Mouse (Mus musculus) cerebellum, adult 18-20 months (tissue): ENCODE measurements around the gene Cped1.
"Not testable (repeated sequence)": the region's sequence is repeated elsewhere in the genome, so short reads cannot be mapped to it uniquely, and the experiment has no call there.

ENCODE experiments used
- DNase-seq, 2 experiments: peaks; one replicate each; pipeline ENCODE4 v3.0.0; 2021

The Cped1 gene

DNA sequence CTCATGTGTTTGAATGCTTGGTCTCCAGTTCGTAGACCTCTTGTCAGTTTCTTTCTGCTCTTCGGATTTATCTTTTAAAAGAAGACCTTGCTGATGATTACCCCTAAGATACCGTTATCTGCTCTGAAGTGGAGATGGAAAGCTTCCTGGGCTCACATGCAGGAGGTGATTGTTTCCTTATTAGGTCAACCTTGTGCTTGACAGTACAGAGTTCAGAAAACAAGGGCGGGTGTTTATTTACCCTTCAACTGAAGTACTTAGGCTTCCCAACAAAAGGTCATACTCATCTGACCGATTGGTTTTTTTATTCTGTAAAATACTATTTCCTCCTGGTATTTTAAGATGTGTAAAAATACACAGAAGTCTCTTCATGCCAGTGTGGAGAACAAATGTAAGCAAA is 106.1 kb downstream of the Cped1 start:
- DNase-seq = no peak

- no peak for DNase-seq
Observed at GRCm38 (mm10) chr6:22093792-22094191, 108.1 kb downstream of the Cped1 start.

- DNase-seq = peak; percentile 14 to 23
Observed at GRCm38 (mm10) chr6:22097709-22098108, 112.0 kb downstream of the Cped1 start.

DNA sequence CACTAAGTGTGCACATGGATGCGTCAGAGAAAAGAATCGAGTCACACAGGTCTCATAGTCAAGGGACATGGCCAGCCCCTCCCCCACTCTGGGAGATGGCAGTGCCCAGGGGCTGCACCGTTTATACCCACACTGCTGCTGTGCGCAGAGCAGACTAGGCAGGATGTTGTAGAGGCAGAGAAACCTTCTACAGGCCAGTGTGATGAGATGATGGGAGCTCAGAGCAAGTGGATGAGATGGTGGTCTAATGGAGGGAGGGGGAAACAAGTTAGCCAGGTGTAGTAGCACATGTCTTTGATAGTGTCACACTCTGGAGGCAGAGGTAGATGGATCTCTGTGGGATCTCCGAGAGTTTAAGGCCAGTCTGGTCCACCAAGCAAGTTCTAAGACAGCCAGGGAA is 114.1 kb downstream of the Cped1 start:
- no peak for DNase-seq

- DNase-seq = no peak
Observed at GRCm38 (mm10) chr6:22101939-22102338, 116.2 kb downstream of the Cped1 start.

- DNase-seq = no peak
Observed at GRCm38 (mm10) chr6:22102752-22103151, 117.0 kb downstream of the Cped1 start.

DNA sequence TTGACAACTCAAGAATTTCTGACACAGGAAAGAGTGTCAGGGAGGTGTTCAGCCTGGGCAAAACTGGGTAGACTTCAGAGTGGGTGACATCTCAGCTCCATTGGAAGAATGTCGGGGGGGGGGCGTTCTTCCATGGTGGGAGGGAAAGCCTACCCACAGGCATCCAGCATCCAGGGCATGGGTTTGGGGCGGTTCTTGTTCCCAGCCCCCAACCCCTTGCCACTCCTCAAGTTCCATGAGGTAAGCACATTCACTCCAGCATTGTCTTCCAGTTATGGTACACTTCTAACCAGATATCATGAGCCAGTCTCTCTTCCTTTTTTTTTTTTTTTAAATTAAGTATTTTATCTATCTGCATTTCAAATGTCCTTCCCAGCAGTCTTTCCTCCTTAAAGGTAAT is 118.0 kb downstream of the Cped1 start:
- DNase-seq = no peak

- DNase-seq = no peak
Observed at GRCm38 (mm10) chr6:22104211-22104610, 118.5 kb downstream of the Cped1 start.

- no peak for DNase-seq
Observed at GRCm38 (mm10) chr6:22114079-22114478, 128.4 kb downstream of the Cped1 start.

- DNase-seq = no peak
Observed at GRCm38 (mm10) chr6:22116679-22117078, 131.0 kb downstream of the Cped1 start.

DNA sequence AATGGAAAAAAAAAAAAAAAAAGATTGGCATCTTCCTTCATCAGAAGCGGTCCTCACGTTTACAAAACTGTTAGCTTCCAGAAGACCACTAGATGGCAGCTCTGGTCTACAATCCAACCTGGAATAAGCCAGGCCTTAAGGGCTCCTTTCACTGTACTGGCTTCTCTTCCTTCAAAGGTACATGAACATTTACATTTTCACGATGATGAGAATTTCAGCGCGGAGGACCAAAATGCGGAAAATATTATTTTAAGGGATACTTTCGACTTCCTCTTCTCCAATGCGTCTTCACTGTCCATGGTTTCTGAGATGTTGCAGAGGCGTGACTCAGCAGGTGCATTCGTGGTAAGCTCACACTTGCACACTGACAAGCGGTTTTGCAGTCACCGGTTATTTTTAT is 136.4 kb downstream of the Cped1 start:
- DNase-seq = peak; percentile 48 to 50

DNA sequence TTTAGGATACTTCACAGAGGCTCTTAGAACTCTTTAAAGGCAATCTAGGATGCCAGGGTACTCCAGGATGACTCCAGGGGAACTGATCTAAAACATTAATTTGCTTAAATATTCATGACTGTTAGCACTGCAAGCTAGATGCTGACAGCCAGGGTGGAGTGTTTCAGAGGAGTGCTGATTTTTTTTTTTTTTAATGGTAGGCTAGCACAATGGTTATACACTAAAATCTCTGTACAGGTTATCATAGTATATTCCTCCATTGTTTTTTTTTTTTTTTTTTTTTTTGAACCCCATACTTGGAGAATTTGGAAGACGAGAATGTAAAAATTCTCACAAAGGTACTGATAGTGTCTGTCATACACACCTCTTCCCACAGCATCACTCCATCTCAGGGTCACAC is 137.0 kb downstream of the Cped1 start:
- DNase-seq = no peak

GRCm38 (mm10) chr6:22123332-22123731 is 137.6 kb downstream of the Cped1 start:
- no peak for DNase-seq

- DNase-seq = not testable (repeated sequence)
Observed at GRCm38 (mm10) chr6:22124575-22125330, 139.0 kb downstream of the Cped1 start.

DNA sequence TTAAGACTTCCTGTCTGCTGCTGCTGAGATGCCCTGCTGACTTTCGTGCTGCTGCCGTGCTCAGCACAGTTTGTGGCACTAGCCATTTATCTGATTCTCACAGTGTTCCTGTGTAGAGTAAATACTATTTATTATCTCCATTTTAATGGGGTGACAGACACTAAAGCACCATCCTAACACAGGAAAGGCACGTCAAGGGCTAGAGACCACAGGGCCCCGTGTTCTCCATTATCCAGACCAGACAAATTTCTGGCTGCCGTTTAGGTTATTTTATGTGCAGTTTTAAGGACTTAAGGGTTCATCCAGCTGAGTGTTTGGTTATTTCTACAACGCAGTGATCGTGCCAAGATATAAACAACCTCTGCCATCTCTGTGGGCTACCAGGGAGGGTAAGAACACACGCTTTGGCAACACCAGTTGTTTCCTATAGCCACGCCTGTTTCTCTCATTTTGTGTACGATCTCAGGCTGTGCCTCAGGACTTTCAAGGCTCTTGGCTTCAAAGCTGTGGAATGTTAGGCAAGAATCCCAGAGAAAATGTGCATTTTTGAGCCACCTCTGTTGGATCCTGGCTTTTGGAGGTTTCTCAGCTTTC is 149.4 kb downstream of the Cped1 start:
- no peak for DNase-seq

DNA sequence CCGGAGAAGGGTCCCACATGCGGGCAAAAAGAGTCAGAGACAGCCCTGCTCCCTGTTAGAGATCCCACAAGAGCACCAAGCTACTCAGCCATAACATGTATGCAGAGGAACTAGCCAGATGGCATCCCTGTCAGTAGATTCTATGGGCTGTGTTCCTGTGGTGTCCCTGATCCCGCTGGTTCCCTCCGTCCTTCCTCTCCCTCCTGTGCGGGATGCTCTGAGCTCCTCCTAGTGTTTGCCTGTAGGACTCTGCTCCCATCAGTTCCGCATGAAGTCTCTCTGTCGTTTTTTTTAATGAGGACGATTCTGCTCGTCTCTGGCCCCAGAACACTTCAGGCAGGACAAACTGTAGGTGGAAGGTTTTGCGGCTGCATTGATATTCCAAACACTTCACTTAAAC is 151.1 kb downstream of the Cped1 start:
- DNase-seq = no peak

- no peak for DNase-seq
Observed at GRCm38 (mm10) chr6:22140786-22141185, 155.1 kb downstream of the Cped1 start.

DNA sequence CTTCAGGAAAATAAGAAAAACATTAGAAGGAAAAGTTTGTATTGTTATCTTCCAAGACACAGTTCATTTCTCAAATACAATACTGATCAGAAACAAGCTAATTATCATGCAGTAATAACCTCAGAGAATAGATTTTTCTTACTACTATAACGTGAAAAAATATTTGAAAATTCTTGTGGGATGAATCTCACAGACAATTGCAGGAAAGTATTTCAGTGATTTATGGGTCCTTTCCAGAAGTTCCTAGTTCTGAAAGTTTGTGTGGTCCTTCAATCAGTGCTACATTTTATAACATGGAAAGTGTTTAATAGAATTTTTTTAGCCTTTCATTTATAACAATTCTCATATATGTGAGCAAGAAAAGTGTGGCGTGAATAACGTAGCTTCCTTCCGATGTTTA is 161.5 kb downstream of the Cped1 start:
- DNase-seq = no peak

GRCm38 (mm10) chr6:22148511-22148910 is 162.8 kb downstream of the Cped1 start:
- no peak for DNase-seq

GRCm38 (mm10) chr6:22157461-22157860 is 171.7 kb downstream of the Cped1 start:
- DNase-seq = peak; percentile 62 to 63

GRCm38 (mm10) chr6:22161944-22162343 is 176.2 kb downstream of the Cped1 start:
- no peak for DNase-seq

DNA sequence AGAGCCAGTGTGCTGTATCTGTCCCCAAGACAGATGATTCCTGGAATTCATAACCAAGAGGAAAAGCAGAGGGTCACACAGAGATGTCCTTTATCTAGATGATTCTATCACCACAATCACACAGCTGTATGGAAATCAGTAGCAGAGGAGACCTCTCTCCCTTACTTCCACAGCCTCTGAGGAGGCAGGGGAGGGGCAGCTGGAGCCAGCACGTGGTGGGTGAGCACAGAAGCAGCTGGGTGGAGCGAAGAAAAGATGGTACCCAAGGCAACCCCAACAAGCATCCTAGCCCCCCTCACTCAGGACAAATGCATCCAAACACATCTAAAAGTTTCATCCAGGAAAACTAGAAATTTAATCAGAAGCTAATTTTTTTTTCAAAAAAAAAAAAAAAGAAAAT is 182.7 kb downstream of the Cped1 start:
- no peak for DNase-seq

DNA sequence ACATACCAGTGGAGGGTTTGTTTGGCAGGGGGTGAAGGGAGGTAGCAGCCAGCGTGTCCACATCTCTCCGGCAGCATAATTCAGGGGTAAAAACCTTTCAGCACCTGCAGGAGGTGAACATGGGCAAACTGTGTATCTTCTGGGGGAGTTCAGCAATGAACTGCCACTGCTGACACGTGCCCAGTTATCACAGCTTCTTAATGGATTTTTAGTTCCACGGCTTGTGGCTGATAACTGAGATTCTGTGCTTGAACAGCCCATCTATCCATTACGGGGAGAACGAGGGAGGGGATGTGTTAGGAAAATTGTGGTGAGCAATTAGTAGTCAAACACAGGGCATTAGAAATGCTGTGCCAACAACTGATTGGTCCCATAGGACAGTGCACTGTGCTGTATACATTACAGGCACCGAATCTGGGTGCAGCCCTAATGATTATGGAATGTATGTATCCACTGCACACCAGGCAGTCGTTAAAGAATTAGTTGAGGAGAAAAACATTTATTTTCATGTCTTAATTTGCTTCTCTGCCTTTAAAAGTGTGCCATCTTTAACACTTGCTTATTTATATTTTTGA is 193.1 kb downstream of the Cped1 start:
- DNase-seq = no peak

DNA sequence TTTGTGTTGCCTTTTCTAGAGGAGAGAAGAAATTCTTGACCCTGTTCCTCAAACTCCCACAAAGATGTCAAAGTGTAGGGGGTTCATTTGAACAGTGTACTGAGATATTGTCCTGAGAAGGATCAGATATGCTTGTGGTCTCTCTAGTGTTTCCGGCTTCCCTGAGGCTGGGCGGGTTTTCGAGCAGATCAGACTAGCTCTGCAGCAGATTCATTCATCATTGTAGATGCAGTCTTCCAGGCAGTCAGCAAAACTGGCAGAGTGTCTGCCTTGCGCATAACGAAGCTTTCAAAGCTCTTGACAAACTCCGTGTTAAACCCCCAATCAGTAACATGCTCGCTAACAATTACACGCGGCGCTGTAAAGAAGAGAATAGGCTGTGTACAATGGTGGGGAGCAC is 194.6 kb downstream of the Cped1 start:
- DNase-seq = no peak
